Mouse (Mus musculus): Measurements from ENCODE around the gene Dcxr.
"Not testable (repeated sequence)": the region's sequence is repeated elsewhere in the genome, so short reads cannot be mapped to it uniquely, and the experiment has no call there.

Gene Dcxr

DNA sequence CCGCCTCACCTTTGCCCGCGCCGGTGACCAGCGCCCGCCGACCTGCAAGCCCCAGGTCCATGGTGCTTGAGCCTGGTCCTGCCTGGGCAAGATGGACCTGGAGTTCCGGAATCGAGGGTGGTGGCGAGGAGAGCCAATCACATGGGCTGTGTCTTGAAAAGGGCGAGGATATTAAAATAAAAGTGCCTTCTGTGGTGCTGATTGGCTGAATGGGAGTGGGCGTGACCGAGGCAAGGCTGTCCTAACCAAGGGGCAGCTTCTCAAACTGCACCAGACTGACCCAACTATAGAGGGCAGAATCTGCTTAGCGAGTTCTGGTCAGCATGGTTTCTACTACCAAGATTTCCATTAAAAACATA is at the start of gene Dcxr:
TSS of gene Dcxr (minus strand) at position 113 of the 359 bp plus-strand sequence.
- DNase-seq (ENCODE audit: low spot score) = peak; percentile 92

DNA sequence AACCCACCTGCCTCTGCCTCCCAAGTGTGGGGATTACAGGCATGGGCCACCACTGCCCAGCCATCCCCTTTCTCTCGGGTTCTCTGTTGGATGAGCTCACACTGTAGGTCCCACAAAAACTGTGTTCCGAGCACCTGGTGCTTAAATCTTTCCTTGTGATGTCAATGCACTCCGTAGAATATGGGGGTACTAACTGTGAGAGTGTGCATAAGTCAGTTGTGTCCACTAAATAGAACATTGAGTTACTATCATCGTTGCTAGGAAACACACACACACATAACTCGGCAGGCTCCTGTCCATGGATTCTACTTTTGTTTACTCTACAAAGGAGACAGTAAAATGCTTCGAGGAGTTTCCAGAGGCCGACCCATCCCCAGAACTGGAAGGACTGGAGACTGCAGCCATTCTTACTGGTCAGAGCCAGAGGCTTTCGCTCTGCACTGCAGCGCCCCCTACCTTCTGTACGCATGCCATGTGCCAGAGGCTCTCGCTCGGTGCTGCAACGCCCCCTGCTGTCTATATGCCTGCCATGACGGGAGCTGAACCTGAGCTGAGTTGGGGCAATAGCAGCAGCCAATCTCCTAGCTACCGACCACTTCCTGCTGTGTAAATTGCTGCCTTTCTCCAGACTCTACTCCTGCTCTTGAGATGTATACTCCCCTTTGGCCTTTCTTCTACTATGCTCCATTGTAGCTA is 48.8 kb upstream of the Dcxr start:
- peak; percentile 84 for DNase-seq (ENCODE audit: low spot score)

DNA sequence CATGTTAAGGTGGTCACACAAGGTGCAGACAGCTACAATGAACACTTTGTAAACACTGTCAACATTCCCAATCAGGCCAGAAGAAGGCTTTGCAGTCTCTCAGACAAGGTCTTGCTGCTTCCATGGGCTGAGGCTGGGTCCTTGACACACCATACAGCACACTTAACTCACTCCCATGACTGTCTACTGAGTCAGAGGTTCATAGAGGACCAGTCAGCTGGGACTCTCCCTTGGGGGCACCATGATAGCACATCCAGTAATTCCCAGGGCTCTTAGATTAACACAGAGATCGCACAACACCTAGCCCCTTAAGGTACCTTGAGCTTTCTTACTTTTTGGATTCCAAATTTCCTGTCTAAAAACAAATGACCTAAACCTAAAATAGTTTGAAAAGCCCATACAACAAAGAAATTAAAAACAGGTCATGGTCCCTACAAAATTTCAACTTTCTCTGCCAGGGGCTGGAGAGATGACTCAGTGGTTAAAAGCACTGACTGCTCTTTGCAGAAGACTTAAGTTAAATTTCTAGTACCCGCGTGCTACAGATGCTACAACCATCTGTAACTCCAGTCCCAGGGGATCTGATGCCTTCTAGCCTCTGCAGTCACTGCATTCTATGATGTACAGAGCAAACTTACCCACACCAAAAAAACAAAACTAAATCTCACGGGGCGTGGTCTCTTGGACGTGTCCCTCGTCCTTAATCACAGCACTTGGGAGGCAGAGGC is 46.5 kb upstream of the Dcxr start:
- no peak for DNase-seq (ENCODE audit: low spot score)

DNA sequence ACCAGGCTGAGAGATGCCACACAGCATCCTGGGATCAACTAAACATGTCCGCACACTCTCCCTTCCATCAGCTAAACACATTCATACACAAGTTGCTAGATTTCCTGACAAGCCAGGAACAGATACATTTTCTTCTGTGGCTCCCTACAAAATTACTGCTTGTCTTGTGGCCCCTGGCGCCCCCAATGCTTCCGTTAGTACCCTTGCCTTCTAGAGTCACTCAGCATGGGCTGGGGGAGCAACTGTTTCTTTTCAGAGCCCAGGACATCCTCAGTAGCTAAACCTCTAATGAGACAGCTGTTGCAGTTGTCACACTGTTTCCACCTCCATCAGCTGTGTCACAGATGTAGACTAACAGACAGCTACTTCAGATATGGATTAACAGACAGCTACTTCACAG is 45.7 kb upstream of the Dcxr start:
- no peak for DNase-seq (ENCODE audit: low spot score)

DNA sequence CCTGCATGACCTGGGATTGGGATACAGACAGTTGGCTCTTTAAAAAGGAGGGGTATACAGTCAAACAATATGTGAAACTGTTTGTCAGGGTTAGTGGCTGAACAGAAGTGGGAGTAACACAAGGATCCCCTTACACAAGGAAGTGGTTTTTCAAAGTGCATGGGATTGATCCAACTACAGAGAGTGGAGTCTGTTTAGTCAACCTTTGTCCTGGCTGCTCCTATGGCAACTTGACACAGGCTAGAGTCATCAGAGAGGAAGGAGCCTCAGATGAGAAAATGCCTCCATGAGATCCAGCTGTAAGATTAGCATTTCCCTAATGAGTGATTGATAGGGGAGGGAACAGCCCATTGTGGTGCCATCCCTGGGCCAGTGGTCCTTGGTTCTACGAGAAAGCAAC is 41.1 kb upstream of the Dcxr start:
- DNase-seq (ENCODE audit: low spot score) = no peak

DNA sequence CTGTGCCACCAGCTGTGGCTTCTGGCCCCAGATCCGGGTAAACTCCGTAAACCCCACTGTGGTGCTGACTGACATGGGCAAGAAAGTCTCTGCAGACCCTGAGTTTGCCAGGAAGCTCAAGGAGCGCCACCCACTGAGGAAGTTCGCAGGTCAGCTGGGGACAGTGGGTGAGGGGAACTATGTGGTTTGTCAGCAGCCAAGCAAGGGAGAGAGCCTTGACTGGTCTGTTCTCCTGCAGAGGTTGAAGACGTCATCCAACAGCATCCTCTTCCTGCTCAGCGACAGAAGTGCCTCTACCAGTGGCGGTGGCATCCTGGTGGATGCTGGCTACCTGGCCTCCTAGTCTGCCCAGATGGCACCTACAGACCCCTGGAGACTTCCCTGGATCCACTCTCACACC is 39.9 kb upstream of the Dcxr start:
- DNase-seq (ENCODE audit: low spot score) = not testable (repeated sequence)

DNA sequence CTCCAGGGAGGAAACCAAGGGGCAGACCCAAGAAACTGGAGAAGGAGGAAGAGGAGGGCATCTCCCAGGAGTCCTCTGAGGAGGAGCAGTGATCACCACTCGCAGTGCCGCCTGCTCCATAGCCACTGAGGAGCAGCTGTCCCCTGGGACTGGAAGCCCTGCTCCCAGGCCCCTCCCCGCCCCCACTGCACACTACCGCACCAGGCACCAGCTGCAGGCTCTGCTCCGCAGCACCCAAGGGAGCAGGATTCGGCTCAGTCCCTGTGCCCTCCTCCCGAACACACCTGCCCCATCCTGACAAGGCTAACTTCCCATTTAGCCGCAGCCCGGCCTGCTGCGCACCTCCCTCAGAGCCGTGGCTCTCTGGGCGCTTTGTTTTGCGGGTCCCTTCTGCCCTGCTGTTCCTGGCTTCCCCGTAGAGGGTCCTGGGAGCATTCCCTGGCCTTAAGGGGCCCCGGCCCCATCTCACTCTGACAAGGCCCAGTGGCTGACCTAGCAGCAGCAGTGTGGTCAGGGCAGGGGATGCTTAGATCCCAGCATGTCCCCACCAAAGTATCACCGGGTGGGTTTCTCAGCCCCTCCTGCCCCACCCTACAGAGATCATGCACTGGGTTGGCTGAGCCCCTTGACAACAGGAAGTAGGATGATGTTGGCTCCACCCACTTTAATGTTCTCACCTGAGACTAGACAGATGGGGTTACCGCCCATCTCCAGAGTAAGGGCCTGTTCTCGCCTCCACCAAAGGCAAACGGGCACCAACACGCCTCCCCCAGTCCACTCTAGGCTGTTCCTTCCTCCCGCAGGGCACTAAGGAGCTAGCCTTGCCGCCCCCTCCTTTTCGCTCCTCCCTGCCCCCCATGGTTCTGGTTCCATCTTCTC is 36.3 kb upstream of the Dcxr start:
- not testable (repeated sequence) for DNase-seq (ENCODE audit: low spot score)

DNA sequence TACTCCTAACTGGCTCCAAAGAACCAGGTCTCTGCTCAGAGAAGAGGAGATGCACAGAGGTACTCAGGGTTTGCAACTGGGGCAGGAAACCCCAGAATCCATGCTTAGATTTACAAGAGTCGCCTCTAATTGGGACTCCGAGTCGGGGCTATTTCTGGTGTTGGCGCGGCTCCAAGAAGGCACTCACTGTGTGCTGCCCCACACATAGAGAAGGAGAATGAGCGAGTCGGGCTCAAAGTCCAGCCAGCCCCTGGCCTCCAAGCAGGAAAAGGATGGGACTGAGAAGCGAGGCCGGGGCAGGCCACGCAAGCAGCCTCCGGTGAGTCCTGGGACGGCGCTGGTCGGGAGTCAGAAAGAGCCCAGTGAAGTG is 35.6 kb upstream of the Dcxr start, which contains the start of gene Hmga1b:
TSS of gene Hmga1b (plus strand) at position 123 of the 370 bp plus-strand sequence.
- not testable (repeated sequence) for DNase-seq (ENCODE audit: low spot score)

DNA sequence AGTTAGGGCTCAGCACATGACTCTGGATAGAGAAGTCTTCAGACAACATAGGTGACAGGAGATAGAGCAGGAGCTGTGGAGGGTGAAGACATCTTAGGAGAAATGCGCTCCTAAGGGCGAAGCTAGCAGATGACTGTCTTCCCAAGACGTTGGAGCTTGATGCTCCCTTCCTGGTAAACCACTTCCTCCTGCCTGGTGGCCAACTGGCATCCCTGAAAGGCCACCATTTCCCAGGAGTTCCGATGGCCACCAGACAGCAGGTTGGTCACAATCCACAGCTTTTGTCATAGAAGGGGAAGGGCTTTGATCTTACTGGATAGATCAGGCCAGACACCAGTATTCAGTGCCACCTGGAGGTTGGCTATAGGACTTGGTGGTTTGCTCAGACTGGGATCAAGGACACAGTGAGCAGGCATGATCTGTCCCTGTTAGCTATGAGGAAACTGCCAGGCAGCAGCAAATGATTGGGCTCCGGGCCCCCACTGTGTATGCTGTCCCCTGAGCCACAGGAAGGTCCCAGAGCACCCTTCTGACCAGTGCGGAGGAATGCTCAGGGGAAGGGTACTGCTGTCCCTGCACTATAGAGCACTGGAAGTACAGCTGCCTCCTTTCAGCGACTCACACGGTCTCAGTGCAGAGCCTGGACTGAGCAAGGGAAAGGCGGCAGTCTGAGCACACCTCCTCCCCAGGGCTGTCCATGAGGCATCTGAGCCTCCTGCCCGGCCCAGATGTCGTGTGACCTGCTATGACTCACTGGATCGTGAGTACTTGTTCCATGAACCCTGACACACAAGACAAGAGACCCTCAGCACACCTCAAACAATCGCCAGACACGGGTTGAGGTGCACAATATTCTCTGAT is 35.0 kb upstream of the Dcxr start:
- DNase-seq (ENCODE audit: low spot score) = peak; percentile 77

DNA sequence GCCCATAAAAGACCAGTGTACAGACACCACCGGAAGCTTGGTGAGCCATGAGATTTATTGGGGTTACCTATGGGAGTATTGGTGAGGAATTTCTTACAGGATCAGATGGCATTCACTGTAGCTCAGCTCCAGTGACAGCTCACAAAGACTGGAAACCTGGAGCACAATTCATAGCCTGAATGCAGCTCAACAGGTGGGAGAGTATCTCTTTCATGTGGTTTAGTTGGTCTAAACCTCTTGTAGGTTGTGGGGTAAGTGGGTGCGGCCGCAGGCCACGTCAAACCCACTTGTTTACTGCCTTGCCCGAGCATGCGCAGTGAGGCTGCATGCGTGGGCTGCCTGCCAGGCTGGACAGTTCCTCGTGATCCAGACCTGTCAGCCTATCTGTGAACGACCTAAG is 33.2 kb upstream of the Dcxr start:
- DNase-seq (ENCODE audit: low spot score) = no peak

DNA sequence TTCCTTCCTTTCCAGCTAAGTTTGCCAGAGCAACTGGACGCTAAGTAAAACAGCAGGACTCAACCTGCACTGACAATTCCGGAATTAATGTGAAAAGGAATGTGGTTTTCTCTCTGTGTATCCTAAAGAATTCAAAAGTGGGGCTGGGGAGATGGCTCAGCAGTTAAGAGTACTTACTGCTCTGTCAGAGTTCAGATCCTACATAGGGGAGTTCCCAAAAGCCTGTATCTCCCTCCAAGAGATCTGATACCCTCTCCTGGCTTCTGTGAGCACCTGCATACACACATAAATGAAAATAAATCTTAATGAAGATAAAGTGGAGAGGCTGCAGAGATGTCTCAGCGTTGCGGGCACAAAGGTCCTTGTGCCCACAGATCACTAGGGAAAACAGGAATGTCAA is 24.5 kb upstream of the Dcxr start:
- DNase-seq (ENCODE audit: low spot score) = no peak

DNA sequence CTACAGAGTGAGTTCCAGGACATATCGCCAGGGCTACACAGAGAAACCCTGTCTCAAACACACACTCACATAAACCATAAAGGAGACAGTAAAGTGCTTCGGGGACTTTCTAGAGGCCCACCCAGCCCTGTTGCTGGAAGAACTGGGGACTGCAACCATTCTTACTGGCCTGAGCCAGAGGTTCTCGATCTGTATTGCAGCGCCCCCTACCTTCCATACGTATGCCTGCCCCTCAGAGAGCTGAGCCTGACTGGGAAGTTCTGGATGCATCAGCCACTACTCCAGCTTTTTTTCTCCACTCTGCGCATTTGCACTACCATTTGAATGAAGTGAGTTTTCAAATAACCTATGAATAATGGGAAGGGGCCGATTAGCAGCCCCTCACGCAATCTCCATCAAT is 22.3 kb upstream of the Dcxr start:
- no peak for DNase-seq (ENCODE audit: low spot score)

DNA sequence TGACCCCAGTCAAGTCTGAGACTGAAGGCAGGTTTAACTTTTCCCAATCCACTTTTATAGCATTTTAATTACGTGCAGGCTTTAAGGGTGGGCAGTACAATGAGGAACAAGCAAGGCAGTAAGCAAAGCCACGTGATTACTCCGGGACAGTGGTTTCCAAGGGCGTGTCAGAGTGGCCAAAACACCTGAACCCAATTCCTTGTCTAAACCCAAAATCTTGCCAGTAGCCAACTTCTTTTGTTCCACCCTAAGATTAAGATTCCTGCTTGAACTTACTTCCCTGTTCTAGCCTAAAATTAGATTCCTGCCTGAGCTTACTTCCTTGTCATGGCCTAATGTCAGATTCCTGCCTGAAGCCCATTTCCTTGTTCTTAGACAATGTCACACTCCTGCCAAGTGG is 20.9 kb upstream of the Dcxr start:
- no peak for DNase-seq (ENCODE audit: low spot score)

DNA sequence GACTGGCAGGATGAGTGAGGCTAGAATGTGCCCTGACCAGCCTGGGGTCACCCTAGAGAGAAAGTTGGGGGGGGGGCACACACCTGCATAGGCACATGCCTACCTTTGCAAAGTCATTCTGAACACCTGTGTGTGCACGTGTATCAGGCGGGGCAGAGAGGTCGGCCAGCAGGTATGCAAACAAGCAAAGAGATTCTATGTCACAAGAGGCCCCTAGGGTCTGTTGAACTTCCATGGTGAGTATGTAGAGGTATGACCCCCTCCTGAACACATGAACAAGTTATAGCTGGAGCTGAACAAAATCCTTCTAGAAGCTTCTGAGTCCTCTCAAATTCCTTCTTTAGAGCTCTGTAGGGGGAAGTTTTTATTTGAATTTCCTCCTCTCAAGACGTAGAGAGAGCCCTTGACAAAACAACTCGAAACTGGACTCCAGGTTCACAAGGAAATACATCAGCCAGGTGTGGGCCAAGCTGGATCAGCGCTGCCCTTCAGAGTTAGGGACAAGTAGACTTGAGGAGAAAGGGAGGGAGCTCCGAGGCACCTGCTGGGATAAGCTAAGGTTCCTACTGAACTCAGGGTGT is 17.1 kb upstream of the Dcxr start:
- no peak for DNase-seq (ENCODE audit: low spot score)

DNA sequence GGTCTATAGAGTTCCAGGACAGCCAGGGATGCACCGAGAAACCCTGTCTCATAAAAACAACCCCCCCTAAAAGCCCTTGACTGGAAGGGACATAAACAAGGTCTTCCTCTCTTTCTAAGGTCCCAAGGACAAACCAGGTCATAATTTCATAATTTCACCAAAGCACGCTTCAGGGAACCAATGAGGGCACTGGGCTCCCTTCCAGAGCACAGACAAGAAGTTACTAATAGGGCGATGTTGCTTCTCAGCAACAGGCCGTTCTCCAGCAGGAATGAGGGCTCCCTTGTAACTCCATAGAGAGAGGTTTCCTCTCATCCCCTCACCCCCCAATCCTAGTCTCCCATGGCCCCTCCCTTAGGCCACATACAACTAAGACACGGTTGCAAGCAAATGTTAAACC is 13.9 kb upstream of the Dcxr start:
- DNase-seq (ENCODE audit: low spot score) = no peak

DNA sequence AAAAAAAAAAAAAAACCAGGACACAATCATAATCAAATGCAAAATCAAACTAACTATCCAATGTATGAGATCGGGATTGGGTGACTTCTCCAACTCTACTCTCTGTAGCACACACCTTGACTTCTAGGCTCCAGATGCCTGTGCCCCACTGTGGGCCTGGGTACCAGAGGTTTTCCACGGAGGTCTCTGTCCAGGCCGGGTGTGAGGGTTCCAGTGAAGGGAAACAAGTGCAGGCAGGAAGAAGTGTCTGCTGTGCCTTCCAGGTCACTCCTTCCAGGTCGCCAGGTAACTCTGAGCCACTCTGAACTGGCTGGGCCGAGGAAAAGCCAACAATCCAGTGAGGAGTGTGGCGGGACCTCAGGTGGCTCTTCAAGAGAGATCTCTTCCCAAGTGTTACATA is 9.3 kb upstream of the Dcxr start:
- DNase-seq (ENCODE audit: low spot score) = no peak

DNA sequence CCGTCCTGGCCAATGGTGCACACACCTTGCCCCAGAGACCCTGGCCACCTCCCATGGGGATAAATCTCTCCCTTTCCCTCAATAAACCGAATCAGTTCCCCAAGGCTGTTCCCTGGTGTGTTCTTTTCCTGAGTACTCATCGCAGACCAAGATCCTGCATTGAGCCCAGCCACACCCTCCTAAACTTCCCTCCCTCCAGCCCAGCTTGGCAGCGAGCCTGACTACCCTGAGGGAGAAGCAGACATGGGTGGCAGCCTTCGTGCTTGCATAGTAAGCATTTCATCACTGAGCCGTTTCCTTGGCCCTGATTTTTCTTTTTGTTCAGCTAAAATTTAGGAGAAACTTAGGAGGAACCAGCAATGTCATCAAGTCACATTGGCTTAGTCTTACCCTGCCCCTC is 6.4 kb upstream of the Dcxr start:
- no peak for DNase-seq (ENCODE audit: low spot score)

DNA sequence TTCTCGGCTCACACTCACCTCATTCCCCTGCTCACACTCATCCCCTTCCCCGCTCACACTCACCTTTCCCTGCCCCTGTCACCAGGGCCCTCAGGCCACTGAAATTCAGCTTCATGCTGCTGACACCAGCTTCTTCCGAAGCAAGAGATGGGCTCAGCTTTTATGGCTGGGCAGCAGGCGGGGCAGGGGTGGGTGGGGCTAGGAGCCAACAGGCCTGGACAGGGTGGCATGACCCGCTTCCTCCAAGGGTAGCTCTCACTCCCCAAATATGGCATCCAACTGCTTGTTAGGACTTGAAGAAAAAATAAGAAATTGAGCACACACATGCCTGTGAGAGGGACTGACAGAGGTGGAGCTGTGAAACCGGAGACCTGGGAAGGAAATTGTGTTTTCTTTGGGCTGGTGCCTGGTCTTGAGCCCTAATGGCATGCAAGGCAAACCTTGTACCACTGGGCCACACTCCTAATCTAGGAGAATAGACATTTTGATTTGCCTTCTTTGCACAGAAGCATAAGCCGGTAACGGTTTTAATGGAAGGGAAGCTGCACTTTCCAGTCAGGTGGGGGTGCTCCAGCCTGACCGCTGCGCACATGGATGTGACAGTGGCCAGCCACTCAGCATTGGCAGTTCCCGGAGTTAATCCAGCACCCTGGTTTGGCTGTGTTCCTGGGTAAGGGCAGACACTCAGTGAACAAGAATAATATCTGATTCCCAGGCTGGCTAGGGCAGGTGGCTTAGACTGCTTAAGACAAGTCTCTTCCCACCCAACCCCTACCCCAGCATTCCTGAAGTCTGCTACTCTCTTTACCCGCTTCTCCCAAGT is 5.0 kb upstream of the Dcxr start, which contains the start of gene Cbr2:
TSS of gene Cbr2 (minus strand) at position 257 of the 823 bp plus-strand sequence.
- no peak for DNase-seq (ENCODE audit: low spot score)

DNA sequence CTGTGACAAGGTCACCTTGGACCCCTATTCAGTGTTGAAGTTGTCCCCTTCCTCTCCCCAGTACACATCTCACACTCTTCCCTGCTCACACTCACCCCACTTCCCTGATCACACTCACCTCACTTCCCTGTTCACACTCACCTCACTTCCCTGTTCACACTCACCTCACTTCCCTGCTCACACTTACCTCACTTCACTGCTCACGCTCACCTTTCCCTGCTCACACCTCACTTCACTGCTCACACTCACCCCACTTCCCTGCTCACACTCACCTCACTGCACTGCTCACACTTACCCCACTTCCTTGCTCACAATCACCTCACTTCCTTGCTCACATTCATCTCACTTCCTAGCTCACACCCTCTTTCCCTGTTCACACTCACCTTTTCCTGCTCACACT is 4.3 kb upstream of the Dcxr start:
- no peak for DNase-seq (ENCODE audit: low spot score)

DNA sequence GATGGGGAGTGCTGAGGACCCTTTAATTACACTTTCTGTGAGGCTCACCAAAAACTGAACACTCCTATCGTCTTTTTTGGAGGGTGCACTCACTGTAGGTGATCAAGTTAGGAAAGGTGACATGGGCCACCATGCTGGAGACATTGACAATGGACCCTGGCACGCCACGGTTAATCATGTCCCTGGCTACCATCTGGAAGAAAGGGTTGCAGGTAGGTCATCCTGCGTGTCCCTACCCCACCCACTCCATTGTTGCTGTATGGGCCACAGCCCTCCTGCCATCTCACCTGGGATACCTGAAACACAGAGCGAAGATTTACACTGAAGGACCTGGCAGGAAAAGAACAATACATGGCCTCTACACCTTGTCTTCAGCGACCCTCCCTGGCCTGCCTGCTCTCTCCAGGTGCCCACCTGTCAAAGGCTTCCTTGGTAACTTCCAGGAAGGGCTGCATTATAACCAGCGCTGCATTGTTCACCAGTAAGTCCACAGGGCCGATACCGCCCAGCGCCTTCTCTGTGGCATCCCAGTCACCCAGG is 3.3 kb upstream of the Dcxr start:
- no peak for DNase-seq (ENCODE audit: low spot score)

Measured in yolk sac, embryonic 10.5 days (tissue).